Mouse (Mus musculus): ENCODE measurements around the gene B4galt4. TPM values are rescaled to one million over a fixed set of nuclear protein-coding genes. Genes with fewer than 3 reads are reported as not detected.

The B4galt4 gene
- 21.9 and 24.9 TPM in 2 replicates for polyA plus RNA-seq (2015; fragmentation: Nextera tagmentation; extraction: Ambion mirVana)

DNA sequence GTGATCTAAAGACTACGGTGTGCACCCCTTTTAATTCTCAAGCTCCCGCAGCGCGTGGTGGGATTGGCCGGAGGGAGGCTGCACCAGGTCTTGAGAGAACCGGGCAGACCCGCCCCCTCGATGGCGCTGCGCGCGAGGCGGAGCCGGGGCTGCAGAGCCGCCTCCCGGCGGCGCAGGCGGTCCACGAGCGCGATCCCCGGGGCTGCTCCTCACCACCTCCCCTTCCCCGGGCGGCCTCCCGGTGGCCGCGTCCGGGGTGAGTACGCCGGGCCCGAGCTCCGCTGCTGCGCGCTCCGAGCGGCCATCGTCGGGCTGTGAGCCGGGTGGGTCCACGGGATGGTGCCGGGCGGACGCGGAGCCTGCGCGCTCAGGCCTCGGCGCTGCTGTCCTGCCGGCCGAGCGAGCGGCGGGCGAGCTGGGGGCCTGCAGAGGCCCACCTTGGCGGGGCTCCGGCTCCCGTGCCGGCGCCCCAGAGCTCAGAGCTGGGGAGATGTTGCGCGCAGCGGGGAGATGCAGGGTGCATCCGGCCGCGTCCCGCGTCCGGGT is at the start of gene B4galt4:
Gene B4galt4 (plus strand): TSS at position 152 of the 546 bp plus-strand sequence.
- peak within 1 kb of the TSS; percentile 95 for H3K4me2 ChIP-seq
- peak; percentile 96 for ATAC-seq (replicated peaks; ENCODE audit: insufficient number of reproducible peaks, insufficient read depth, low FRiP score, low read depth)
- no peaks in the 10 kb centered on the region for H3K9me3 ChIP-seq (replicated peaks)
- H3K27ac ChIP-seq: peak within 1 kb of the TSS; percentile 84
- H3K4me1 ChIP-seq (replicated peaks): peaks cover 10% of the 10 kb centered on the region
- peak within 1 kb of the TSS; percentile 94 for H3K4me3 ChIP-seq
- no peaks in the 10 kb centered on the region for H3K27me3 ChIP-seq
- H3K36me3 ChIP-seq: no peaks in the 10 kb centered on the region
- WGBS: under 1% methylated on average over 69 of the region's 69 CpGs
- H3K9ac ChIP-seq: peak within 1 kb of the TSS; percentile 93

DNA sequence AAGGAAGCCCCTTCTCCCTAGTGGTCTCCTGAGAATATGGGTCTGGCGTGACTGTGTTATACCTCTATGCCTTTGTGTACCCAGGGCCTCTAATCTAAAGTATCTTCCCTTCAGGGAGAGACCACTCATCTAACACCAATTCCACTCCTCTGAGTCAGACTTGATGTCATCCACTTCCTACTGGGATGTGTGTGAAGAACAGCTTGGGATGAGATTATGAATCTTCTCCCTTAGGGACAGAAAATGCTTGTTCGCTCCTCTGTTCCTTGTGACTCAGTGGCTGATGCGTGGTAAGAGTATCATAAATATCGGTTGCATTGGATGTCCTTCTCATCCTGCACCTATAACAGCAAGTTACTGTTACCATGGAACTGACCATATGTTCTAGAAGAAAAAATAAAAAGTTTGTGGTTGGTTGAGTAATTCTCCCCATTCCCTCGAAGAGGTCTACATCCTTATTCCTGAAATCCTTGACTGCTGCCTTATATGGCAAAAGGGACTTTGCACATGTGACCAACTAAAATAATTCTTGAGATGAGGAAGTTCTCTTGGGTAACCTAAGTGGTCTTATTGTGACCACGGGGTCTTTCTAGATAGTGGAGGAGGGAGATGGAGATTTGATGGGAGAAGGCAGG is 47.0 kb upstream of the B4galt4 start:
- Histone ChIP-seq H3K4me2 (no peak overlapping the region), H3K4me1 (replicated peaks) (peaks cover 26% of the 10 kb centered on the region), H3K36me3 (peaks cover 21% of the 10 kb centered on the region), H3K9ac (no peak overlapping the region), H3K27ac (no peak overlapping the region), H3K9me3 (replicated peaks) (no peaks in the 10 kb centered on the region), H3K27me3 (no peaks in the 10 kb centered on the region), H3K4me3 (no peak overlapping the region)
- no peak for ATAC-seq (replicated peaks; ENCODE audit: insufficient number of reproducible peaks, insufficient read depth, low FRiP score, low read depth)
- 82% methylated on average over 6 of the region's 6 CpGs for WGBS

DNA sequence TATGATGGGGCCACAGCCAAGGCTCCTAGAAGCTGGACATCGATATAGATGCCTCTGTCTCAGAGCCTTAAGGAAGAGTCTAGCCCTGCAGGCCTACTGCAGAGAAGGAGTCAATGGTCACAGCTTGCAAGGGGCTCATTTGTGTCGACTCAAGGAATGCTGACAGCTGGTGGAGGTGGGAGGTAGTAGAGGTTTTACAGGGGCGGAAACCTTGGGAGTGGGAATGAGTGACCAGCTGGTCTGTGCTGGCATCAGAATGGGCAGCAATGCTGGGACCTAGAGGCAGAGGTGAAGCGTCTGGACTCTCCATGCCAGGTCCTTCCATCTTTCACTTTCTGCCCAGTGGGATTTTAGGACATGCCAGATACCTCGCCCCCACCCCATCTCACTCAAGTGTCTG is 46.5 kb upstream of the B4galt4 start:
- H3K9ac ChIP-seq: no peak overlapping the region
- no peak overlapping the region for H3K4me2 ChIP-seq
- H3K27ac ChIP-seq: no peak overlapping the region
- H3K36me3 ChIP-seq: peaks cover 21% of the 10 kb centered on the region
- no peak overlapping the region for H3K4me3 ChIP-seq
- WGBS: 78% methylated on average over 5 of the region's 5 CpGs
- H3K9me3 ChIP-seq (replicated peaks): no peaks in the 10 kb centered on the region
- no peak for ATAC-seq (replicated peaks; ENCODE audit: insufficient number of reproducible peaks, insufficient read depth, low FRiP score, low read depth)
- no peaks in the 10 kb centered on the region for H3K27me3 ChIP-seq
- H3K4me1 ChIP-seq (replicated peaks): peaks cover 26% of the 10 kb centered on the region

DNA sequence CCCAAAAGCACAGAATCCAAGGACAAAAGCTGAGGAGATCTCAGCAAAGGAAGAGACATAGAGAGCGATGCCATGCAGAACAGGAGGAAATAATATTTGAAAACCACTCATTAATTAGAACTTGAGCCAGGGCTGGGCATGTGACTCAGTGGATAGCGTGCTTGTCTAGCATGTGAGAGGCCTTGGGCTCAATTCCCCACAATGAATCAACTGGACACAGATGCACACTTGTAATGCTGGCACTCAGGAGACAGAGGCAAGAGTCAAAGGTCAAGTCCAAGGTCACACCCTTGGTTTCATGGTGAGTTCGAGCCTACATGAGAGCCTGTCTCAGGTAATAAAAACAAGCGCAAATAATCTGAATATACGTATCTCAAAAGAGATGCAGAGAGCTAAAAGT is 44.5 kb upstream of the B4galt4 start:
- Histone ChIP-seq H3K4me1 (replicated peaks) (peaks cover 35% of the 10 kb centered on the region), H3K27ac (no peak overlapping the region), H3K27me3 (no peaks in the 10 kb centered on the region), H3K36me3 (peaks cover 14% of the 10 kb centered on the region; the same call in 1 of the 2 replicates), H3K9me3 (replicated peaks) (no peaks in the 10 kb centered on the region), H3K9ac (no peak overlapping the region), H3K4me2 (no peak overlapping the region), H3K4me3 (no peak overlapping the region)
- ATAC-seq (replicated peaks; ENCODE audit: insufficient number of reproducible peaks, insufficient read depth, low FRiP score, low read depth): no peak
- 87% methylated on average over 5 of the region's 5 CpGs for WGBS

DNA sequence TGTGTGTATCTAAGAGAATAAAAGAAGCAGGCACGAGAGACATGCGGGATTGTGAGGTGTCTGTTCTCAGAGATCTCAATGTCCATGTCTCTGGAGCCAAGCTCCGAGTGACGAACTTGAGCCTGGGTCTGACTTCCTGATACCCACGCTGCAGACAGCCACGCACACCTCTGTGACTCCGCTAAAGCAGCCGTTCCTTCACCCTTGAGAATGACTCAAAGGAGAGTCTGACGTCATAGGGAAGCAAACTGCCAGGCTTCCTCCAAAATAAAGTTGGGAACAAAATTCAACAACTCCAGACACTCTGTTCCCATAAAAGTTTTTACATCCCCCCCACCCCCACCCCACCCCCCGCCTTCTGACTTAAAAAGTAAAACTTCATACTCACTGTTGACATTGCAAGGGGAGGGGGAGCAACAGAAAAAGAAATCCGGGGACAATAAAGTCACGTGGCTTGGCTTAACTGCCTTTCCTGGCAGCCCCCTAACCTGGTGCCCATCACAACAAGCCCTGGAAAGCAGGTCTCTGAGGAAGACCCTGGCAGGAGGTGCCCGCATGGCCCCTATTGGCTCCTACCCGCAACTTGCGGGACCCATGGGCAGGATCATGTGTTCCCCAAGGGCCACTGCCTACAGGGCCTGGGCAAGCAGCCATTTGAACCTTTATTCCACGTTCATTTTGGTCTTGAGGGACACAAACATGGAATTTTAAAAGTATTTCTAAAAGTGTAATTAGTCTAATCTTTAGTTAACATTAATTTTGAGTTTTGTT is 41.5 kb upstream of the B4galt4 start:
- H3K27me3 ChIP-seq: no peaks in the 10 kb centered on the region
- 0 out of 2 replicates have a peak, but pooled peaks have one; percentile 24 for ATAC-seq (replicated peaks; ENCODE audit: insufficient number of reproducible peaks, insufficient read depth, low FRiP score, low read depth)
- 55% methylated on average over 16 of the region's 16 CpGs for WGBS
- peak overlapping the region; percentile 6 for H3K4me2 ChIP-seq
- H3K9ac ChIP-seq: no peak overlapping the region
- H3K36me3 ChIP-seq: peaks cover 5% of the 10 kb centered on the region; the same call in 1 of the 2 replicates
- H3K4me1 ChIP-seq (replicated peaks): peaks cover 62% of the 10 kb centered on the region
- H3K9me3 ChIP-seq (replicated peaks): no peaks in the 10 kb centered on the region
- H3K27ac ChIP-seq: peak overlapping the region; percentile 46
- no peak overlapping the region for H3K4me3 ChIP-seq

DNA sequence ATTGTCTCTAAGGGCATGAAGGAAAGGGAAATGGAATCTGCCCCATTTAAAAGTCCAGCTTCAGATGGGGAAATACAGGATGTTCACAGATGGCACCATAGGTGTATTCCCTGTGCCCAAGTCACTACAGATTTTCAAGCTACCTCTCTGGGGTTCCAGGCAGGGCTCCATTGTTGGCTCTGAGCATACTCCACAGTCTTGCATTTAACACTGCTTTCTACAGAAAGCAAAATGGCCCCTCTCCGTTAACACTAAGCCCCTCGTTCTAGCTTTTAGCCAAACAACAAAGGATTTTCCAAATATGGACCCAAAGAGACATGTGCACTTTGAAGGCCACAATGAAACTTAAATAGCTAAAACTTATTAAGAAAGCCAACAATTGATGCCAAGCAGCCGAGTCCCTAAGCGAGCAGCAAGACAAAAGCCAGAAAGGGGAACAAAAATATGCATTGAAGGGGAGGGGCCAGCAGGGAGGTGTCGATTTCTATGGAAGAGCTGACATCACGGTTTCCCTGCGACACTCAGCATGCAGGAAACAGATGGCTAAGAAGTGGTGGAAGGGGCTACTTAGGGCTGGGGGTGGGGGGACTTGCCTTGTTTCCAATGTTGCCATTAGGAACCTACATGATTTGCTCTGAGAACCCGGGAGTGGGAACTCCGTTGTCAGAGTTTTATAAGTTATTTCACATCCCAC is 40.4 kb upstream of the B4galt4 start:
- H3K4me1 ChIP-seq (replicated peaks): peaks cover 69% of the 10 kb centered on the region
- H3K9me3 ChIP-seq (replicated peaks): no peaks in the 10 kb centered on the region
- H3K4me2 ChIP-seq: peak overlapping the region; percentile 37
- H3K4me3 ChIP-seq: no peak overlapping the region
- WGBS: 21% methylated on average over 9 of the region's 9 CpGs
- ATAC-seq (replicated peaks; ENCODE audit: insufficient number of reproducible peaks, insufficient read depth, low FRiP score, low read depth): no peak; the same call in 1 of the 2 replicates
- no peaks in the 10 kb centered on the region for H3K27me3 ChIP-seq
- peaks cover 5% of the 10 kb centered on the region; the same call in 1 of the 2 replicates for H3K36me3 ChIP-seq
- H3K27ac ChIP-seq: peak overlapping the region; percentile 68
- no peak overlapping the region for H3K9ac ChIP-seq

DNA sequence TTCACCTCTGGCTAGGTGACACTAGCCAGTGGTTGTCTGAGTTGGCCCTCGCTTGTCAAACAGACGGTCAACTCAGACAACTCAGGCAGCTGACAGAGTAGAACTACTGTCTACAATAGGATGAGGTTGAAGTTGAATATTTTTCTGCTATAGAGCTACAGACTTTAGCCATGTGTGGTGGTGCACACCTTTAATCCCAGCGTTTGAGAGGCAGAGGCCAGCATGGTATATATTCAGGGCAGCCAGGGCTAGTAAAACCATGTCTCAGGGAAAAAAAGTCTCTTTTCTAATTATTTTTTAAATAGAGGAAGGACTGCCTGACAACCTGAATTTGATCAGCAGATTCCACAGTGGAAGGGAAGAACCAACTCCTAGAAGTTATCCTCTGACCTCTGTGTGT is 39.7 kb upstream of the B4galt4 start:
- peaks cover 5% of the 10 kb centered on the region; the same call in 1 of the 2 replicates for H3K36me3 ChIP-seq
- WGBS: 65% methylated on average over 3 of the region's 3 CpGs
- no peaks in the 10 kb centered on the region for H3K27me3 ChIP-seq
- no peak for ATAC-seq (replicated peaks; ENCODE audit: insufficient number of reproducible peaks, insufficient read depth, low FRiP score, low read depth)
- H3K9me3 ChIP-seq (replicated peaks): no peaks in the 10 kb centered on the region
- H3K4me1 ChIP-seq (replicated peaks): peaks cover 76% of the 10 kb centered on the region
- peak overlapping the region; percentile 37 for H3K4me2 ChIP-seq
- no peak overlapping the region for H3K4me3 ChIP-seq
- H3K27ac ChIP-seq: peak overlapping the region; percentile 68
- H3K9ac ChIP-seq: no peak overlapping the region

DNA sequence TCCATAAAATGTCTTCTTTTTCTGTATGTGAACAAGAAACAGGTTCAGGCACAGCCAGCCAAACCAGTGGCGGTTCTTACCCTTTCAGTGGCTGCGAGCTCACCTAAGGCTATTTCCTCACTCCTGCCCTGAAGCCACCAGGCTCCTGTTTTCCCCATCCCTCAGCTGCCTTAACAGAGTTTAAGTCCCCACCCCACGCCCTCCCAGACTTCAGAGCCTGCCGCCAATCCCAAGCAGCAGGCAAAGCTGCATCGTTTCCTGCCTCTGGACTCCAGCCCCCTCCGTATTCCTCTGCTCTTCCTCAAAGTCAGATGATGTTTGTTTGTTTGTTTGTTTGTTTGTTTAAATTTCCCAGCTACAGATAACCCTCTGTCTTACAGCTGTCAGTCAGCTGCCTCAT is 38.6 kb upstream of the B4galt4 start:
- Histone ChIP-seq H3K27ac (no peak overlapping the region), H3K4me3 (no peak overlapping the region)

DNA sequence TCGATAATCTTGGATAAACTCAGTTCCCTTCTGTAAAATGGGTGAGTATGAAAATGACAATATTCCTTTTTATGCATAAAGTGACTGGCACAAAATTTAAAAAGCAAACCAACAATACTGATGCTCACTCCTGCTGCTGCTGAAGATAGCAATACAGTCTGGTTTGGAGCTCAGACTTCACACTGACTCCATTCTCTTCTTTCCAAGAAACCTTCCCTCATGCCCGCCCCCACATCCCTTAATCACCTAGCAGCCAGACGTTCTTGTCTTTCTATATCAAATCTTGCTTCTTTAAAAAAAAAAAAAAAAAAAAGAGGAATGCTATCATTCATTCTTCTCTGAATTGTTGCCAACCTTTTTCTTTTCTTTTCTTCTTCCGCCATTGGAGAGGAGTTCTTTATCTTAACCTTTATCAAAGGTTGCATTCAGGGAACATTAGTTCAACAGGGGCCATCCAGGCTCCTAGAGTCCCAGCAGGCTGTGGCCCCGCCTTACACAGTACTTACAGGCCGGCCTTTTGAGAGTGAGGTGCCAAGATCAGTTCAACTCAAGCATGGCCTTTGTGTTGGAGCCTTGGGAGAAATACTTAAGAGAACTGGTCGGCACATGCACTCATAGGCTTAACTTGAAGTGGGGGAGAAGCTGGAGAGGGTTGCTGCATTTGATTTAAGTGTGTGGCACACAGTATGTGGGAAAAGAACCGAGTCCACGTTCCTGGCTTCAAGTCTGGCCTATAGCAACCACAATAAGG is 36.4 kb upstream of the B4galt4 start:
- Histone ChIP-seq H3K36me3 (no peaks in the 10 kb centered on the region), H3K4me2 (0 out of 2 replicates have a peak overlapping the region, but pooled peaks have one; percentile 4), H3K27ac (peak overlapping the region; percentile 68), H3K4me1 (replicated peaks) (peaks cover 93% of the 10 kb centered on the region), H3K27me3 (no peaks in the 10 kb centered on the region), H3K4me3 (no peak overlapping the region), H3K9me3 (replicated peaks) (no peaks in the 10 kb centered on the region), H3K9ac (no peak overlapping the region)
- no peak for ATAC-seq (replicated peaks; ENCODE audit: insufficient number of reproducible peaks, insufficient read depth, low FRiP score, low read depth)
- 50% methylated on average over 9 of the region's 9 CpGs for WGBS

More for the DNA sequence above, 38.6 kb upstream of the B4galt4 start:
- Histone ChIP-seq H3K4me1 (replicated peaks) (peaks cover 88% of the 10 kb centered on the region), H3K9me3 (replicated peaks) (no peaks in the 10 kb centered on the region), H3K36me3 (peaks cover 5% of the 10 kb centered on the region; the same call in 1 of the 2 replicates), H3K9ac (no peak overlapping the region), H3K4me2 (no peak overlapping the region), H3K27me3 (no peaks in the 10 kb centered on the region)
- no peak for ATAC-seq (replicated peaks; ENCODE audit: insufficient number of reproducible peaks, insufficient read depth, low FRiP score, low read depth)
- 33% methylated on average over 6 of the region's 6 CpGs for WGBS

DNA sequence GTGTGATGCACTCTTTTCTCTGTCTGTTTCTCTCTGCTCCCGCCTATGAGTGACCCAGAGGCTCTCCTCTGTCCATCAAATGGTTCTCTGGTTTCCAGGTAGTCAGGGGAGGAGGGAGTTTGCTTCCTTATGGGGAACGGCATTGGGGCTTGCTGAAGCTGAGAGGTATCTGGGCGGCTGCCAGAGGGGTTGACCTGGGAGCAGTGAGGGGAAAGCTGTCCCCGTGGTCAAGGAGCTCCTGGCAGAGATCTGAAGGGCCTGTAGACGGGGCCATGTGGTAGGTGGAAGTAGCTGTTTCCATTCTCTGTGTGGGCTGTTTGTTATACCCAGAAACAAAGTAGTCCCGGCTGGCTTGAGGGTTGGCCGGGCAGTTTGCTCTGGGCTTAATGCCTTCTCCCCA is 35.3 kb upstream of the B4galt4 start:
- 28% methylated on average over 7 of the region's 7 CpGs for WGBS

More for the DNA sequence above, 35.3 kb upstream of the B4galt4 start:
- Histone ChIP-seq H3K4me1 (replicated peaks) (peaks cover 85% of the 10 kb centered on the region), H3K36me3 (no peaks in the 10 kb centered on the region), H3K27me3 (no peaks in the 10 kb centered on the region), H3K9me3 (replicated peaks) (no peaks in the 10 kb centered on the region), H3K4me2 (peak overlapping the region; percentile 58), H3K4me3 (peak overlapping the region; percentile 6; the same call in 1 of the 2 replicates), H3K27ac (peak overlapping the region; percentile 68), H3K9ac (peak overlapping the region; percentile 36; the same call in 1 of the 2 replicates)
- ATAC-seq (replicated peaks; ENCODE audit: insufficient number of reproducible peaks, insufficient read depth, low FRiP score, low read depth): no peak; the same call in 1 of the 2 replicates

Measured in heart, embryonic 15.5 days (tissue).